Mouse (Mus musculus) MEL (cell line): ENCODE measurements around the gene Lsamp.

Experiments used
- CHD1 ChIP-seq: IDR thresholded peaks from 2 replicates; pipeline ENCODE4 v1.6.1; 2012; ENCODE audit warnings: low read depth, mild to moderate bottlenecking, inconsistent platforms, low read length, improper control_type of control experiment
- CHD2 ChIP-seq: IDR thresholded peaks from 2 replicates; pipeline ENCODE4 v1.6.1; 2011; ENCODE audit warnings: low read length, improper control_type of control experiment
- CTCF ChIP-seq, 3 experiments: IDR thresholded peaks in 2 of 3; conservative IDR thresholded peaks in 1 of 3; 2 replicates each; pipeline ENCODE4 v1.5.1; 2011 to 2012; ENCODE audit warnings: low read length in 3 of 3, low read depth in 2 of 3, mild to moderate bottlenecking in 2 of 3, improper control_type of control experiment in 1 of 3, inconsistent platforms in 1 of 3, mixed read lengths in 1 of 3, moderate library complexity in 1 of 3; ENCODE audit not compliant: control insufficient read depth in 1 of 3, insufficient read depth in 1 of 3, poor library complexity in 1 of 3, severe bottlenecking in 1 of 3
- E2F4 ChIP-seq: IDR thresholded peaks from 2 replicates; pipeline ENCODE4 v1.6.1; 2011; ENCODE audit warnings: low read depth, low read length, improper control_type of control experiment, borderline replicate concordance
- ELF1 ChIP-seq: IDR thresholded peaks from 2 replicates; pipeline ENCODE4 v1.6.1; 2014; ENCODE audit warnings: low read depth, mild to moderate bottlenecking, inconsistent platforms, low read length, improper control_type of control experiment, moderate library complexity
- EP300 ChIP-seq, 2 experiments: IDR thresholded peaks; 2 replicates each; pipeline ENCODE4 v1.6.1; 2011; ENCODE audit warnings: improper control_type of control experiment in 2 of 2, low read length in 2 of 2, low read depth in 1 of 2, mild to moderate bottlenecking in 1 of 2
- ETS1 ChIP-seq: IDR thresholded peaks from 2 replicates; pipeline ENCODE4 v1.6.1; 2012; ENCODE audit warnings: low read depth, mild to moderate bottlenecking, inconsistent platforms, low read length, improper control_type of control experiment, moderate library complexity
- KAT2A ChIP-seq: conservative IDR thresholded peaks from 2 replicates; pipeline ENCODE4 v1.6.1; 2012; ENCODE audit warnings: low read depth, low read length, improper control_type of control experiment, inconsistent platforms
- MEF2A ChIP-seq: IDR thresholded peaks from 2 replicates; pipeline ENCODE4 v1.6.1; 2014; ENCODE audit warnings: low read depth, mild to moderate bottlenecking, inconsistent platforms, low read length, improper control_type of control experiment; ENCODE audit not compliant: poor library complexity, insufficient replicate concordance, severe bottlenecking; ENCODE audit errors: extremely low read depth
- NELFE ChIP-seq: IDR thresholded peaks from 2 replicates; pipeline ENCODE4 v1.6.1; 2011; ENCODE audit warnings: low read depth, low read length, improper control_type of control experiment
- POLR2A ChIP-seq, 2 experiments: IDR thresholded peaks; 2 replicates each; pipeline ENCODE4 v1.6.1; 2011 to 2012; ENCODE audit warnings: low read length in 2 of 2, mild to moderate bottlenecking in 2 of 2, control low read depth in 1 of 2, improper control_type of control experiment in 1 of 2, low read depth in 1 of 2, moderate library complexity in 1 of 2; ENCODE audit not compliant: control insufficient read depth in 1 of 2, insufficient read depth in 1 of 2, poor library complexity in 1 of 2
- SMC3 ChIP-seq: IDR thresholded peaks from 2 replicates; pipeline ENCODE4 v1.6.1; 2011; ENCODE audit warnings: low read depth, low read length, improper control_type of control experiment
- TCF12 ChIP-seq: IDR thresholded peaks from 2 replicates; pipeline ENCODE4 v1.6.1; 2014; ENCODE audit warnings: low read depth, mild to moderate bottlenecking, inconsistent platforms, low read length, improper control_type of control experiment, moderate library complexity
- ZMIZ1 ChIP-seq: IDR thresholded peaks from 2 replicates; pipeline ENCODE4 v1.6.1; 2012; ENCODE audit warnings: low read depth, mild to moderate bottlenecking, inconsistent platforms, low read length, improper control_type of control experiment, moderate library complexity

- no peak for TF ChIP-seq POLR2A (IDR thresholded peaks at IDR 0.05; ENCODE audit: control insufficient read depth in 1 of 2, insufficient read depth in 1 of 2, low read depth in 1 of 2, low read length in 2 of 2, poor library complexity in 1 of 2)
- TF ChIP-seq E2F4, result no peak
- TF ChIP-seq CTCF (IDR thresholded peaks at IDR 0.05 in 2 of 3, conservative IDR thresholded peaks at IDR 0.05 in 1 of 3; ENCODE audit: control insufficient read depth in 1 of 3, insufficient read depth in 1 of 3, low read depth in 2 of 3, low read length in 3 of 3, poor library complexity in 1 of 3, severe bottlenecking in 1 of 3), result no peak
- TF ChIP-seq CHD1, result no peak
- no peak for TF ChIP-seq NELFE
- TF ChIP-seq TCF12, result no peak
- TF ChIP-seq SMC3, result no peak
- no peak for TF ChIP-seq MEF2A
- TF ChIP-seq EP300 (IDR thresholded peaks at IDR 0.05; ENCODE audit: low read depth in 1 of 2, low read length in 2 of 2), result no peak
- no peak for TF ChIP-seq ETS1
- TF ChIP-seq KAT2A, result no peak
- no peak for TF ChIP-seq ZMIZ1
- no peak for TF ChIP-seq CHD2
- TF ChIP-seq ELF1, result no peak
These were observed 244.5 kb downstream of the Lsamp start for GRCm38 (mm10) chr16:40228627-40229026.
